Mouse (Mus musculus) gonadal fat pad, adult 2 months (tissue): ENCODE data around the gene Tln2. TPM values are rescaled to one million over a fixed set of nuclear protein-coding genes. Genes with fewer than 3 reads are reported as not detected.
A peak's percentile ranks its signal among the peaks of the same experiment; 100 is the strongest.

ENCODE experiments used
- DNase-seq: peaks from one replicate; pipeline ENCODE4 v3.0.0-alpha.2; 2012; ENCODE audit warnings: low read depth
- polyA plus RNA-seq: library from polyadenylated mRNA; depleted of rRNA; stranded (reverse); fragments of >200 nt; gene quantifications from 2 replicates; pipeline ENCODE4 v1.2.3, GENCODE M21; 2012

Tln2 gene
- polyA plus RNA-seq, 1 experiment, result 36.0 TPM

- DNase-seq, result peak; percentile 36
These were observed 82.1 kb downstream of the Tln2 start for GRCm38 (mm10) chr9:67477445-67477844.

GRCm38 (mm10) chr9:67476184-67476583, 83.3 kb downstream of the Tln2 start:
- no peak for DNase-seq

- no peak for DNase-seq
These were observed 95.9 kb downstream of the Tln2 start for GRCm38 (mm10) chr9:67463440-67464122.

GRCm38 (mm10) chr9:67441484-67441883, 118.0 kb downstream of the Tln2 start:
- no peak for DNase-seq

GRCm38 (mm10) chr9:67437511-67437910, 122.0 kb downstream of the Tln2 start:
- no peak for DNase-seq

- no peak for DNase-seq
These were observed 124.0 kb downstream of the Tln2 start for GRCm38 (mm10) chr9:67435333-67436154.

GRCm38 (mm10) chr9:67429199-67429892, 130.2 kb downstream of the Tln2 start:
- DNase-seq, result no peak

GRCm38 (mm10) chr9:67428306-67429047, 131.0 kb downstream of the Tln2 start:
- DNase-seq, result no peak

- no peak for DNase-seq
These were observed 133.2 kb downstream of the Tln2 start for GRCm38 (mm10) chr9:67426304-67426703.

- DNase-seq, result no peak
These were observed 135.4 kb downstream of the Tln2 start for GRCm38 (mm10) chr9:67424110-67424509.

GRCm38 (mm10) chr9:67418092-67418491, 141.4 kb downstream of the Tln2 start:
- DNase-seq, result no peak

GRCm38 (mm10) chr9:67410667-67411066, 148.8 kb downstream of the Tln2 start:
- no peak for DNase-seq

- no peak for DNase-seq
These were observed 154.8 kb downstream of the Tln2 start for GRCm38 (mm10) chr9:67404736-67405135.

GRCm38 (mm10) chr9:67399563-67399962, 159.9 kb downstream of the Tln2 start:
- DNase-seq, result no peak

- DNase-seq, result no peak
These were observed 161.7 kb downstream of the Tln2 start for GRCm38 (mm10) chr9:67397756-67398155.

GRCm38 (mm10) chr9:67396446-67396845, 163.1 kb downstream of the Tln2 start:
- DNase-seq, result no peak

- DNase-seq, result no peak
These were observed 175.4 kb downstream of the Tln2 start for GRCm38 (mm10) chr9:67384028-67384590.

GRCm38 (mm10) chr9:67380095-67380494, 179.4 kb downstream of the Tln2 start:
- DNase-seq, result no peak

GRCm38 (mm10) chr9:67378772-67379171, 180.7 kb downstream of the Tln2 start:
- DNase-seq, result no peak

- DNase-seq, result no peak
These were observed 191.4 kb downstream of the Tln2 start for GRCm38 (mm10) chr9:67368078-67368477.

- DNase-seq, result no peak
These were observed 197.0 kb downstream of the Tln2 start for GRCm38 (mm10) chr9:67362511-67362910.
